Mouse (Mus musculus) CH12.LX (cell line): Measurements from ENCODE around the gene Ccdc47. TPM values are rescaled to one million over a fixed set of nuclear protein-coding genes. Genes with fewer than 3 reads are reported as not detected.
A peak's percentile ranks its signal among the peaks of the same experiment; 100 is the strongest.

Experiments used
- DNase-seq: peaks from one replicate; pipeline ENCODE4 v3.0.0-alpha.2; 2013; ENCODE audit errors: extremely low read depth
- H3K27ac ChIP-seq: 2 replicates; pipeline ENCODE4 v1.5.1; 2012; ENCODE audit warnings: low read depth, mild to moderate bottlenecking, control low read depth, moderate library complexity; ENCODE audit not compliant: insufficient read depth
- H3K27me3 ChIP-seq: replicated peaks from 2 replicates; pipeline ENCODE3; 2012; ENCODE audit warnings: inconsistent platforms
- H3K36me3 ChIP-seq, 2 experiments: replicated peaks in 1 of 2; 2 replicates each; pipeline versions ENCODE3 to v1.6.1; 2012; ENCODE audit warnings: inconsistent platforms in 1 of 2, low read length in 1 of 2, mild to moderate bottlenecking in 1 of 2, mixed read lengths in 1 of 2, moderate library complexity in 1 of 2; ENCODE audit not compliant: control insufficient read depth in 1 of 2, insufficient read depth in 1 of 2
- H3K4me1 ChIP-seq, 2 experiments: 2 replicates each; pipeline ENCODE4 v1.6.1; 2012; ENCODE audit warnings: inconsistent platforms in 1 of 2, moderate library complexity in 1 of 2; ENCODE audit not compliant: insufficient read depth in 2 of 2, control insufficient read depth in 1 of 2
- H3K4me2 ChIP-seq: 2 replicates; pipeline ENCODE4 v1.6.1; 2012; ENCODE audit warnings: low read depth, mild to moderate bottlenecking, control low read depth; ENCODE audit not compliant: poor library complexity, insufficient read depth, severe bottlenecking
- H3K4me3 ChIP-seq, 3 experiments: fragments of 150-350 bp in 1 of 3; sonication (generic) in 1 of 3; replicated peaks in 1 of 3; 2 replicates each; pipeline versions ENCODE3 to v1.5.1; 2011 to 2012; ENCODE audit warnings: low read depth in 2 of 3, low read length in 2 of 3, mild to moderate bottlenecking in 2 of 3, moderate library complexity in 2 of 3, control low read depth in 1 of 3, improper control_type of control experiment in 1 of 3, inconsistent platforms in 1 of 3, mixed read lengths in 1 of 3; ENCODE audit not compliant: poor library complexity in 1 of 3
- H3K79me2 ChIP-seq: replicated peaks from 2 replicates; pipeline ENCODE4 v1.6.1; 2012; ENCODE audit warnings: mild to moderate bottlenecking, moderate library complexity; ENCODE audit not compliant: control insufficient read depth, poor library complexity, insufficient read depth, severe bottlenecking; ENCODE audit errors: extremely low read depth
- H3K9ac ChIP-seq: 2 replicates; pipeline ENCODE4 v1.6.1; 2012; ENCODE audit warnings: low read depth, mild to moderate bottlenecking, control low read depth, moderate library complexity; ENCODE audit not compliant: insufficient read depth
- H3K9me3 ChIP-seq: replicated peaks from 2 replicates; pipeline ENCODE3; 2012; ENCODE audit warnings: low read length, inconsistent platforms, mixed read lengths
- BHLHE40 ChIP-seq: IDR thresholded peaks from 2 replicates; pipeline ENCODE4 v1.6.1; 2011; ENCODE audit warnings: mild to moderate bottlenecking, low read depth, low read length, improper control_type of control experiment
- CHD1 ChIP-seq: IDR thresholded peaks from 2 replicates; pipeline ENCODE4 v1.6.1; 2012; ENCODE audit warnings: low read depth, low read length, improper control_type of control experiment, inconsistent platforms
- JUN ChIP-seq: IDR thresholded peaks from 2 replicates; pipeline ENCODE4 v1.6.1; 2011; ENCODE audit warnings: low read depth, mild to moderate bottlenecking, low read length, improper control_type of control experiment, moderate library complexity; ENCODE audit not compliant: insufficient read depth
- KAT2A ChIP-seq: IDR thresholded peaks from 2 replicates; pipeline ENCODE4 v1.6.1; 2012; ENCODE audit warnings: low read length, improper control_type of control experiment, inconsistent platforms; ENCODE audit not compliant: insufficient replicate concordance
- MAX ChIP-seq: IDR thresholded peaks from 2 replicates; pipeline ENCODE4 v1.6.1; 2011; ENCODE audit warnings: low read length, improper control_type of control experiment
- MEF2A ChIP-seq: IDR thresholded peaks from 2 replicates; pipeline ENCODE4 v1.6.1; 2014; ENCODE audit warnings: low read depth, mild to moderate bottlenecking, inconsistent platforms, low read length, improper control_type of control experiment, borderline replicate concordance
- PAX5 ChIP-seq: IDR thresholded peaks from 2 replicates; pipeline ENCODE4 v1.6.1; 2012; ENCODE audit warnings: low read length, inconsistent platforms, mixed read lengths
- POLR2A ChIP-seq: IDR thresholded peaks from 2 replicates; pipeline ENCODE4 v1.6.1; 2011; ENCODE audit warnings: low read depth, mild to moderate bottlenecking, improper control_type of control experiment, low read length
- SIN3A ChIP-seq: IDR thresholded peaks from 2 replicates; pipeline ENCODE4 v1.6.1; 2012; ENCODE audit warnings: low read length, improper control_type of control experiment, inconsistent platforms
- SMC3 ChIP-seq: IDR thresholded peaks from 2 replicates; pipeline ENCODE4 v1.6.1; 2011; ENCODE audit warnings: low read depth, low read length, improper control_type of control experiment
- TBP ChIP-seq: conservative IDR thresholded peaks from 2 replicates; pipeline ENCODE4 v1.6.1; 2011; ENCODE audit warnings: low read depth, low read length, improper control_type of control experiment
- USF1 ChIP-seq: IDR thresholded peaks from 2 replicates; pipeline ENCODE4 v1.6.1; 2014; ENCODE audit warnings: low read depth, mild to moderate bottlenecking, inconsistent platforms, low read length, improper control_type of control experiment
- USF2 ChIP-seq: conservative IDR thresholded peaks from 2 replicates; pipeline ENCODE4 v1.6.1; 2011; ENCODE audit warnings: low read depth, low read length, improper control_type of control experiment
- ZNF384 ChIP-seq: IDR thresholded peaks from 2 replicates; pipeline ENCODE4 v1.6.1; 2012; ENCODE audit warnings: low read depth, low read length, improper control_type of control experiment, inconsistent platforms
- dilution Hi-C: fragments of 300-500 bp; cut with MboI; formaldehyde crosslinking; loops from 2 replicates; pipeline ENCODE4 v1.14.3; 2020; ENCODE audit warnings: low sequenced_read_pairs; ENCODE audit not compliant: extremely low pct_unique_long_range_greater_than_20kb, extremely low pct_ligation_motif_present
- in situ Hi-C: fragments of 300-500 bp; cut with MboI; formaldehyde crosslinking; loops from 3 replicates; pipeline ENCODE4 v1.14.3; 2019; ENCODE audit warnings: low sequenced_read_pairs, low pct_ligation_motif_present, low pct_unique_long_range_greater_than_20kb, mixed read lengths
- polyA plus RNA-seq: library from polyadenylated mRNA; unstranded; fragments of >175 nt; gene quantifications from 2 replicates; pipeline ENCODE4 v1.2.1, GENCODE M21; 2012; ENCODE audit warnings: low read depth; ENCODE audit not compliant: insufficient read length
- total RNA-seq, 2 experiments: library from RNA; depleted of rRNA; stranded (reverse); fragments of 300-350 nt in 1 of 2; fragments of >200 nt in 1 of 2; gene quantifications; 2 replicates each; pipeline ENCODE4 v1.2.3; 2012 to 2014

Ccdc47 gene
- total and polyA plus RNA-seq, 3 experiments: 46.1 to 80.8 (median 53.2) TPM

DNA sequence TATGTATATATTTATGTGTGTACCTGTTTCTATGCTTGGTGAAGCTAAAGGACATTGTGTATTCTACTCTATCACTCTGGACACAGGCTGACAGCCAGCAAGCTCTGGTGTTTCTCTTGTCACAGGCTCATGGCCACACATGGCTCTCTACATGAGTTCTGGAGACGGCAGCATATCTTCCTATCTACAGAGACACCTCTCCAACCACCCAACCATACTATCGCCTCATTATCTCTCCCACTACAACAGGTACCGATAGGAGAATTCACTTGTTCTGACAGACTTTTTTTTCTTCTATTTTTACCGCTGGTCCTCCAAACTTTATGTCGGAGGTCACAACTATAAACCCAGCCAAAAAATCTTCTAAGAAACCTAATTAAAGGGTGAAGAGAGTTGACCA is 23.9 kb downstream of the Ccdc47 start:
- H3K36me3 ChIP-seq: peaks cover 3 to 30% of the 10 kb centered on the region in 2 experiments
- in situ Hi-C loops: no loop called here

GRCm38 (mm10) chr11:106191716-106192115 is 24.4 kb downstream of the Ccdc47 start:
- H3K4me1 ChIP-seq: peaks cover 3 to 31% of the 10 kb centered on the region in 2 experiments; a peak in 3 of 4 replicates
- peak overlapping the region; percentile 70; the same call in 1 of the 2 replicates for H3K4me2 ChIP-seq
- DNase-seq: no peak
- H3K9ac ChIP-seq: peak overlapping the region; percentile 11; the same call in 1 of the 2 replicates
- no peak overlapping the region for H3K4me3 ChIP-seq
- H3K27me3 ChIP-seq: no peaks in the 10 kb centered on the region
- no peaks in the 10 kb centered on the region for H3K9me3 ChIP-seq
- in situ Hi-C loops (no loop called here), dilution Hi-C loops (no loop called here)
- H3K79me2 ChIP-seq: peaks cover 2% of the 10 kb centered on the region; the same call in 1 of the 2 replicates
- no peak overlapping the region for H3K27ac ChIP-seq
- H3K36me3 ChIP-seq: peaks cover 3 to 27% of the 10 kb centered on the region in 2 experiments
- no peak for TF ChIP-seq USF2
- no peak for TF ChIP-seq PAX5
- TF ChIP-seq CHD1: no peak
- TF ChIP-seq, all 38 proteins: peak for 0

More for the DNA sequence above, 23.9 kb downstream of the Ccdc47 start:
- H3K9ac ChIP-seq: peak overlapping the region; percentile 67
- TF ChIP-seq MAX (no peak), KAT2A (0 out of 2 replicates have a peak, but pooled peaks have one; percentile 24), MEF2A (no peak), SIN3A (0 out of 2 replicates have a peak, but pooled peaks have one; percentile 9)
- dilution Hi-C loops: no loop called here
- no peak overlapping the region for H3K27ac ChIP-seq
- H3K27me3 ChIP-seq: no peaks in the 10 kb centered on the region
- DNase-seq: no peak
- peaks cover 3 to 36% of the 10 kb centered on the region in 2 experiments; a peak in 3 of 4 replicates for H3K4me1 ChIP-seq
- no peaks in the 10 kb centered on the region for H3K9me3 ChIP-seq
- peak overlapping the region; percentile 70 for H3K4me2 ChIP-seq
- peak overlapping the region; percentile 64 to 71 (median 66) for H3K4me3 ChIP-seq
- H3K79me2 ChIP-seq: 0 out of 2 replicates have a peak, but pooled peaks cover 2% of the 10 kb centered on the region

DNA sequence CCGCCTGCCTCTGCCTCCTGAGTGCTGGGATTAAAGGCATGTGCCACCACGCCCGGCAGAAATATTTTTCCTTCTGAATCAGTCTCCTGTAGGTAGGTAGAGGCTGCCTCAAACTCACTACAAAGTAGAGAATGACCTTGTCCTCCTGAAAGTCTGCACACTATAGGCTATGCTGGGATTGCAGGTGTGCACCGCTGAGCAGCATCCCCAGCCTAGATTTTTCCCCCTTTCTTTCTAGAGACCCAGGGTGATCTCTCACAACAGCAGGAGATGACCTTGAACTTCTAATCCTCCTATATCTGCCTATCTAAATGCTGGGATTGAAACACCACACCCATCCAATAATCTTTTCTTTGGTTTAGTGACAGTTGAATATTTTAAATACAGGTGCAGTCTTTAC is 28.8 kb downstream of the Ccdc47 start:
- DNase-seq: no peak
- H3K79me2 ChIP-seq: peaks cover 2% of the 10 kb centered on the region; the same call in 1 of the 2 replicates
- H3K27ac ChIP-seq: no peak overlapping the region
- H3K9me3 ChIP-seq: no peaks in the 10 kb centered on the region
- in situ Hi-C loops (no loop called here), dilution Hi-C loops (no loop called here)
- no peak overlapping the region for H3K9ac ChIP-seq
- no peak overlapping the region for H3K4me3 ChIP-seq
- TF ChIP-seq USF2 (no peak), CHD1 (no peak), MEF2A (no peak), SMC3 (no peak), TBP (no peak), BHLHE40 (no peak), ZNF384 (no peak), POLR2A (no peak), JUN (no peak), USF1 (no peak)
- H3K36me3 ChIP-seq: peaks cover 11 to 47% of the 10 kb centered on the region in 2 experiments
- H3K27me3 ChIP-seq: no peaks in the 10 kb centered on the region
- peaks cover 7 to 11% of the 10 kb centered on the region in 2 experiments; a peak in 3 of 4 replicates for H3K4me1 ChIP-seq
- H3K4me2 ChIP-seq: no peak overlapping the region
